Mouse (Mus musculus) megakaryocyte, adult 5-6 weeks (primary cell): ENCODE data around the gene Msx2. TPM values are rescaled to one million over a fixed set of nuclear protein-coding genes. Genes with fewer than 3 reads are reported as not detected.

Experiments
- ATAC-seq: 2 replicates; pipeline ENCODE4 v1.8.0; 2016; ENCODE audit warnings: mild to moderate bottlenecking, inconsistent platforms; ENCODE audit not compliant: poor library complexity, severe bottlenecking
- total RNA-seq, 2 experiments: library from RNA; stranded (forward) in 1 of 2; stranded (reverse) in 1 of 2; fragments of 153-499, 151-499 nt in 1 of 2; fragments of 221-1000, 200-1000 nt in 1 of 2; gene quantifications; 2 replicates each; pipeline versions ENCODE4 v1.2.3 to v1.2.4; 2015 to 2017

The Msx2 gene
- total RNA-seq (2015), result not detected in 2 replicates
- total RNA-seq (2017), result 0.18 TPM in 1 of 2 replicates, not detected in the other

GRCm38 (mm10) chr13:53472614-53473124 lies at the start of gene Msx2:
Gene Msx2, minus strand, starts transcription at chr13:53473074.
- no peak for ATAC-seq

DNA sequence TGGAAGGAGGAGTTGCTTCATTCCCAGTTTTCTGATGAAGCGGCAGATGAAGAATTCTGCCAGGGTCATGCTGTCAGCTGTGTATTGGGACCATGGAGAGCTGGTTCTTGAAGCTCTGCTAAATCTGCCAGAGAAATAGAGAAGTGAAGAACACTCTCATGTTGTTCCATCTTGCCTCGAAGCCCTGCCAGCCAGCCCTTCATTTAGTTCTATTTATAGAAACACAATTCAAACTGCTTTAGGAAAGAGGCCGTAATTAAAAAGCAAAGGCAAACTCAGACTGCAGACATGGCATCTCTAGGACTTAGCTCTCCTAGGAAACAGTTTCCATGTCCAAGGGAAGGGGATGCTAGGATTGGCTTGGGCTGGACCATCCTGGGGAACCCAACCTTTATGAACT lies 48.6 kb upstream of the Msx2 start:
- no peak for ATAC-seq

- no peak for ATAC-seq
Observed at GRCm38 (mm10) chr13:53520343-53520937, 47.6 kb upstream of the Msx2 start.

- ATAC-seq, result no peak
Observed at GRCm38 (mm10) chr13:53519727-53520126, 46.9 kb upstream of the Msx2 start.

- ATAC-seq, result no peak
Observed at GRCm38 (mm10) chr13:53518306-53518705, 45.4 kb upstream of the Msx2 start.

GRCm38 (mm10) chr13:53514574-53514973 lies 41.7 kb upstream of the Msx2 start:
- no peak for ATAC-seq

GRCm38 (mm10) chr13:53511366-53511765 lies 38.5 kb upstream of the Msx2 start:
- no peak for ATAC-seq

DNA sequence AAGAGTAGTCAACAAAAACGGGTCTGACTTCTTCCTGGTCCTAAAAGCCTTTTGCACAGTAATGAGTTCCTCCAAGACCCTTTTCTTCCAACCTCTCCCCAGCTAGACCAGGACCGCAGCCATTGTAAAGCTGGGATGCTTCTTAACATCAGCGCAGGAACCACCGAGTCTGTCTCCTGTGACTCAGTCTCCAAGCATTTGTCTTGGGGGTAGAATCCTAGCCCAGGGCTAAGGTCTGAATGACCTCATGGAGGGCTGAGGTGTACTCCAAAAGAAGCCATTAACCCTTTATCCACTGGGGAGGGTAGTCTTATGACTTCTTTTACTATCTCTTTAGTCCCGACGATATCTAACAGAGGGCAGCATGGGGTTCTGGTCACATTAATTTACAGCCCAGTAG lies 29.5 kb upstream of the Msx2 start:
- no peak for ATAC-seq

GRCm38 (mm10) chr13:53501561-53502253 lies 28.8 kb upstream of the Msx2 start:
- no peak for ATAC-seq

DNA sequence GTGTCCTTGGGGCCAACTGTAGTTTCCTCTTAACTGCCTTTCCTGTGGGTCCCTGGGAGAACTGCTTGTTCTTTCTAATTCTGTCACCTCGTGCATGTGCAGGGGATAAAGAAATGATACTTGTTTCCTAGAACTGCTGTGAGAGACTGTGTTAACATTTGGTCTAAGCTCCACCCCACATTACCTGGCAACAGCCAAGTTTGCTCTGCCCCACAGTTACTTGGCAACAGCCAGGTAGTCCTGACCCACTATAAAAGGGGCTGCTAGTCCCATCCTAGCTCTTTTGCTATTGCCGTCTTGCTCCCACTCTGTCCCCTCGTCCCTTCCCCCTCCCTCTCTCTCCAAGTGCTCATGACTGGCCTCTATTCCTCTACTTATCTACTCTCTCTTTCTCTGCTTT lies 28.2 kb upstream of the Msx2 start:
- no peak for ATAC-seq

- no peak for ATAC-seq
Observed at GRCm38 (mm10) chr13:53486512-53486911, 13.6 kb upstream of the Msx2 start.

- no peak for ATAC-seq
Observed at GRCm38 (mm10) chr13:53475701-53476188, 2.9 kb upstream of the Msx2 start.

DNA sequence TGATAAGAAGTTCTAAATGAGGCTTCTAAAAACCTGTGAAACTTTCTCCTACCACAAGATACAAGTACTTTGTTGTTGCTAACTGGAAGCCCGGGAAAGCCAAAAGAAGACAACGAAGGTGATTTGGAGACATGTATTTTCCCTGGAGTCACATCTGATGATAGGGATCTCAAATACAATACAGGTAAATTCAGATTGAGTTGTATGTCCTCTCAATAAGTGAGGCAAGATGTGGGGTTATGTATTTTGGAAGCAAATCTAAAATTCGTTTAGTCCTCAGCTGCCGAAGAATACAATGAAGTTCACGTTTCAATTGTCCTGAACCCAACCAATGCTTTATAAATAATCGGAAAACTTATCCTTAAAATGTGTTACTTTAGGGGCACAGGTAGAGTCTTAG lies 1.6 kb upstream of the Msx2 start:
- no peak for ATAC-seq

GRCm38 (mm10) chr13:53473991-53474390 lies 1.1 kb upstream of the Msx2 start:
- ATAC-seq, result no peak

- no peak for ATAC-seq
Observed at GRCm38 (mm10) chr13:53473291-53473690, 417 bp upstream of the Msx2 start.

DNA sequence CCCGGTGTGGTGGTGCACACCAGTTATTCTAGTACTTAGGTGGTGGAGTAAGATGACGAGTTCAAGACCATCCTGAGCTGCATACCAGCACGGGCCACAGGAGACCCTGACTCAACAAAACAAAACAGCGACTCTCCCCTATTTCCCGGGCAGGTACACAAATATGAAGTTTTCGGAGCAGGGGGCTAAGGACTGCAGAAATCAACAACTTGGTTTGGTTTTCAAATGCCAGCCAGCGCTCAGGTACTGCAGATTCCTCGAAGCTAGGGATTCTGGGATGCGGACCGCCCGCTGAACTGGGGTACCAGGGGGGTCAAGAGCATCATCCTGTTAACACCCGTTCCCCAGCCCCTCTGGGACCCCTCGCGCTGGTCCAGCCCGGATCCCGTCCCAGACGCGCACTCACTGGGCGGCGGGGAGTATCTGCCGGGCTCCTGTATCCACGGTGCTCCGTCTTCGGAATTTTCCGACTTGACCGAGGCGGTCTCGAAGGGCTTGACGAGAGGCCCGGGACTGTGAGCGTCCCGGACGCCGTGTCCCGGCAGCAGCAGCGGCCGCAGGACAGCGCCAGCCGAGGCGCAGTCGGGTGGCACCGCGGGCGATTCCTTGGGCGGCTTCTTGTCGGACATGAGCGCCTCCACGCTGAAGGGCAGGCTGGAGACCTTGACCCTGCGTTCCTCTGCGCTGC lies 804 bp downstream of the Msx2 start:
- no peak for ATAC-seq

DNA sequence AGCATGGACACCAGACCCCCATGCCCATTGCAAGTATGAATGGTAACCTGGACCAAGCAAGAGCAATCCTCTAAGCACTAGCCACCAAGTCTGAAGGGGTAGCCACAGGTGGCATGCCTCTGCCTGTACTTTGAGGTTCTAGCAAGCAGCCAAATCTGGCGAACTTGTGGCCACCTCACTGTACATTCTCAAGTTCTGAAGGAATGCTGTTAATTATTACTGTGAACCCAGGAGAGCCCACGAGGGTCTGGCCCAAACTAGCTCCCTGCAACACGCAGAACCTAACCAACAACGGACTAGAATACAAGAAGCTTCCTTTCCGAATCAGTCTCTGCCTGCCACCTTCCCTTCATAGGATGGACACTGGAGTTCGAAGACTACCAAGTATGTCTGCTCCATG lies 1.5 kb downstream of the Msx2 start:
- ATAC-seq, result no peak

DNA sequence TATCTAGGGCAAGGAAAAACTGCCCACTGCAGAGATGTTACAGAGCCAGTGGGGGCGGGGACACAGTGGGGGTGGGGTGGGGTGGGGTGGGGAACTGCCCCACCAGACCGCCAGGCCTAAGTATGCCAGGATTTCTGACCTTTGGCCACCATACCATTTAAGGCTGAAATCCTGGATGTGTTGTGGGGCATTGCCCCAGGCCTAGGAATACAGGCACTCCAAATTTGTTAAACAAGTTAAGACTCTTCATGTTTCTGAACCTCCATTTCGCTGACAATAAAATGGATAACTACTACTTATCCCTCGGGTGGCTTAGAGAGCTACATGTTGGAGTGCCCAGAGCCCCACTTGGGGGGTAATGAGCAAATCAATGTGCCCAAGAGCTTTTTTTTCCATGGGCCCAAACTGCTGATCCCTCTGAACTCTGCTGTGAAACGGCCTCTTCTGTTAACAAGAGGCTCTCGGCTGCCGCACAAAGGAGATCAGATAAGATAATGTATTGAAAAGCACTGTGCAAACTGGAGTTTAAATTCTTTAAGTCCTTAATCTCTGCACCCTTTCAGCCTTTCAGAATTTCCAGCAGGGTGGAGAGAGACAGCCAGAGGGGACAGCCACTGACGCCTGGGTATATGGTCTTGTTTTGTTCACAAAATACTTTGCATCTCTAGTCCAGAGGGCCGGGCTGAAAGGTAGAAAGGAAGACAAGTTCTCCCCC lies 2.3 kb downstream of the Msx2 start:
- ATAC-seq, result no peak

DNA sequence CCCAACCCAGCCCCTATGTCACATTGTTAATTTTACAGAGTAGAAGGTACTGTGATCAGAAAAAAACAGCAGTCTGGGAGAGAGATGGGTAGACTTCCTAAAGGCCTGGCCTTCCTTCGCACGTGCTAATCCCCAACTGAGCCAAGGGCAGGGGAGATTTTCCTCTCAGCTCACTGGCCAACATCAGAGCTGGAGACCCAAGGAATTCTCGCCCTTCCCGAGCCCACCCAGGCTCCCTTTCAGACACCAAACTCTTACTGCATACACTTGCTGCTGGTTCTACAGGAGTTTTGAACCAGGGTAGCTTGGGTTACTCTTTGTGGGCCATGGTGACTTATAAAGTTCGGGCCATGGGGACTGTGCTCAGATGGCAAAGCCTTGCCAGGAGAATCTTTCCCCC lies 3.1 kb downstream of the Msx2 start:
- no peak for ATAC-seq

DNA sequence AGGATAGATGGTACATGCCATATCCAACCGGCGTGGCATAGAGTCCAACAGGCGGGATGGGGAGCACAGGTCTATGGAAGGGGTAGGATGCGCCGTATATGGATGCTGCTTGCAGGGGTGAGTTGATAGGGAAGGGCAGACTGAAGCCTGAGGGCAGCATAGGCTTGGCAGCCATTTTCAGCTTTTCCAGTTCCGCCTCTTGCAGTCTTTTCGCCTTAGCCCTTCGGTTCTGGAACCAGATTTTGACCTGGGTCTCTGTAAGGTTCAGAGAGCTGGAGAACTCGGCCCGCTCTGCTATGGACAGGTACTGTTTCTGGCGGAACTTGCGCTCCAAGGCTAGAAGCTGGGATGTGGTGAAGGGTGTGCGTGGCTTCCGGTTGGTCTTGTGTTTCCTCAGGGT lies 4.7 kb downstream of the Msx2 start:
- no peak for ATAC-seq

GRCm38 (mm10) chr13:53466189-53466866 lies 6.5 kb downstream of the Msx2 start:
- no peak for ATAC-seq
